Mouse (Mus musculus) megakaryocyte, embryonic 14.5 days (primary cell): ENCODE data around the gene Olfr1366.
"Not testable (repeated sequence)": the region's sequence is repeated elsewhere in the genome, so short reads cannot be mapped to it uniquely, and the experiment has no call there.

Source experiments
- FLI1 ChIP-seq: IDR thresholded peaks from 2 replicates; pipeline ENCODE4 v1.6.1; 2012; ENCODE audit warnings: low read length, inconsistent platforms, mixed read lengths
- GATA1 ChIP-seq: IDR thresholded peaks from 3 replicates; pipeline ENCODE4 v1.6.1; 2012; ENCODE audit warnings: mixed read lengths, low read length, inconsistent platforms, borderline replicate concordance

DNA sequence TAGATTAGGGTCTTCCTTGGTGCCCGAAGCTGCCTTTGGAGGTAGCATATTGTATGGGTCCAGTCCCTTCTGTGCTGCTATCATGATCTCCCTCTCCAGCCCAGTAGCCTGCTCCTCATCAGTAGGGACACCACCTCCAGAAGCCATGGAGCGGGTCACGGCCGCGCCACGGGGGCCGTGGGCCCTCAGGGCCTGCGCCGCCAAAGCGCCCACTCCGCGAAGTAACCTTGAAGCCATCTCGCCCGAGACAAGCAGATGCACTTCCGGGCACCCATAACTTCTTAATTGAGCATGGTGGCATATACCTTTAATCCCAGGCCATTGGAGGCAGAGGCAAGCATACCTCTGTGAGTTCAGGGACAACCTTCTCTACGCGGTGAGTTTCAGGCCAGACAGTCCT, 41.4 kb downstream of the Olfr1366 start, which contains the start of gene Gm11273:
- TF ChIP-seq FLI1, GATA1: not testable (repeated sequence)
